Mouse (Mus musculus) ES-CJ7 (cell line): ENCODE data around the gene 9430015G10Rik.
"Not testable (repeated sequence)": the region's sequence is repeated elsewhere in the genome, so short reads cannot be mapped to it uniquely, and the experiment has no call there.

Source experiments
- DNase-seq: peaks from one replicate; pipeline ENCODE4 v3.0.0; 2011; ENCODE audit warnings: low read depth, low spot score

9430015G10Rik gene

GRCm38 (mm10) chr4:156097770-156098366 lies 11.9 kb upstream of the 9430015G10Rik start:
- DNase-seq = no peak

- DNase-seq = no peak
Measured at GRCm38 (mm10) chr4:156099427-156099826, 10.4 kb upstream of the 9430015G10Rik start.

GRCm38 (mm10) chr4:156100501-156100900 lies 9.3 kb upstream of the 9430015G10Rik start:
- no peak for DNase-seq

GRCm38 (mm10) chr4:156101481-156101903 lies 8.3 kb upstream of the 9430015G10Rik start:
- DNase-seq = peak; percentile 68

GRCm38 (mm10) chr4:156103342-156103741 lies 6.4 kb upstream of the 9430015G10Rik start:
- DNase-seq = no peak

- peak; percentile 81 for DNase-seq
Measured at GRCm38 (mm10) chr4:156108606-156109546, 906 bp upstream of the 9430015G10Rik start.

- DNase-seq = no peak
Measured at GRCm38 (mm10) chr4:156124077-156124476, 14.3 kb downstream of the 9430015G10Rik start.

- DNase-seq = no peak
Measured at GRCm38 (mm10) chr4:156125393-156125792, 15.6 kb downstream of the 9430015G10Rik start.

- peak; percentile 70 for DNase-seq
Measured at GRCm38 (mm10) chr4:156126841-156127240, 17.1 kb downstream of the 9430015G10Rik start.

GRCm38 (mm10) chr4:156128746-156129145 lies 19.0 kb downstream of the 9430015G10Rik start:
- no peak for DNase-seq

GRCm38 (mm10) chr4:156130436-156130835 lies 20.7 kb downstream of the 9430015G10Rik start, which contains the start of gene Rnf223:
Gene Rnf223, plus strand, starts transcription at chr4:156130513.
- no peak for DNase-seq

GRCm38 (mm10) chr4:156130940-156131339 lies 21.2 kb downstream of the 9430015G10Rik start:
- DNase-seq = no peak

GRCm38 (mm10) chr4:156133334-156133733 lies 23.6 kb downstream of the 9430015G10Rik start:
- DNase-seq = no peak

- peak; percentile 71 for DNase-seq
Measured at GRCm38 (mm10) chr4:156133943-156134605, 24.3 kb downstream of the 9430015G10Rik start.

GRCm38 (mm10) chr4:156135112-156135511 lies 25.3 kb downstream of the 9430015G10Rik start:
- DNase-seq = no peak

- no peak for DNase-seq
Measured at GRCm38 (mm10) chr4:156135801-156136200, 26.0 kb downstream of the 9430015G10Rik start.

GRCm38 (mm10) chr4:156136285-156137100 lies 26.7 kb downstream of the 9430015G10Rik start:
- DNase-seq = no peak

- DNase-seq = not testable (repeated sequence)
Measured at GRCm38 (mm10) chr4:156150887-156151286, 41.1 kb downstream of the 9430015G10Rik start.

- no peak for DNase-seq
Measured at GRCm38 (mm10) chr4:156154771-156155170, 45.0 kb downstream of the 9430015G10Rik start.

GRCm38 (mm10) chr4:156166477-156166876 lies 56.7 kb downstream of the 9430015G10Rik start:
- DNase-seq = peak; percentile 44

- DNase-seq = no peak
Measured at GRCm38 (mm10) chr4:156168611-156169010, 58.8 kb downstream of the 9430015G10Rik start.
